Mouse (Mus musculus) brain, adult 10 weeks (tissue): ENCODE data around the gene Gm10840. TPM values are rescaled to one million over a fixed set of nuclear protein-coding genes. Genes with fewer than 3 reads are reported as not detected.

ENCODE experiments used
- polyA plus RNA-seq: library from polyadenylated mRNA; stranded (reverse); fragments of 350-450 nt; fragmentation: Illumina TruSeq; extraction: RNeasy Lipid Tissue Mini Kit (QIAGEN cat#74804); gene quantifications from one replicate; pipeline ENCODE4 v1.2.3, GENCODE M21; 2015; ENCODE audit warnings: low read depth, low replicate concordance

Gene Gm10840
- polyA plus RNA-seq: not detected

DNA sequence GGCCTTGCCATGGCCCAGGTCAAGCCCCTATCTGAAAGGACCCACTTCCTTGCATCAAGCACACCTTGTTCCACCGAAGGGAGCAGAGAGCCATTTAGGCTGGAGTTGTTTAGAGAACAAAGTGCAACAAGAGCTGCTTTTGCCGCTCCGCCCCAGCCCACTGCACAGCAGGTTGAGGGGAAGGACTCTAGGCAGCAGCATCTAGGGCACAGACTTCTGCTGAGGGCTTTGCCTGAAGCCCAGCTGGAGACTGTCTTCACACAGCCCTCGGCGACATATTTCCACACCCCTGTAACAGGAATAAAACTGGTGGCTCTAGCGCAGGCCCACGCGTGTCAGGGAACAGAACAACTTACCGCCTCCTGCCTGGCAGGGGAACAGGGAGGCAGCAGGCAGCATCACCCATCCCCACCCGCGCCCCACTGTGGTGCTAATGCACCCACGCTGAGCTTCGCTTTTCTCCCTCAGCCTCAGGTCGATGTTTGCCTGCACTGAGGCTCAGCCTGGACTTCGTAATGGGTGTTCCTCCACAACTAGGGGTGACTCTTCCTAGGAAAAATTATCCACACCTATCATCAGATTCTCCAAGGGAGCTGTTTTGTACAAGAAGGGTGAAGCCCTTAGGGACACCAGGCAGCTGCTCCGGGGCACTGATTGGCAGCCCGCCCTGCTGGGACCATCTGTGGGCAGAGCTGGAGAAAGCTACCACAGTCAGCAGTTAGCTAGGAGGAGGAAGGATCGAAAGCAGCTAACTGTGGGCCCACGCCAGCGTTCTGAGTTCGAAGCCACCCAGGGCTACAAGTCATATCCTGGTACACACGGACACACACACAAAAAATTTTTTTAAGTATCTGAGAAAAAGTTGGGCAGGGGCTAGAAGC is at the start of gene Gm10840, which contains the start of gene Limd2:
TSS of gene Gm10840 (plus strand) at position 10 of the 881 bp plus-strand sequence.
TSS of gene Limd2 (minus strand) at position 20 of the 881 bp plus-strand sequence.

DNA sequence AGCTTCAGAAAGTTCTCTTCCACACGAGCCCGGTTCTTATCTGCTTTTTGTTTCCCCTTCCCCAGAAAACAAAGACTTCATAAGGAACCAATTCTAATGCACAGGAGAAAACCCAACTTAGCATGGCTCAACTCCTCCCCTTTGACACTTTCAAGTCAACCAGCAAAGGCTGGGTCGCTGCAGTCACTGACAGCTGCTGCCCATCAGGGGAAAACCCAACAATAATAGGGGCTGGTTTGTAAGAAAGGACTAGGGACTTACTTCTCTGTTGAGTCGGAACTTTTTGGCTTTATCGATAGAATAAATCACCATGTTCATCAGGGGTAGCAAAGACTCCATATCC is 41.4 kb downstream of the Gm10840 start, which contains the start of gene Strada:
TSS of gene Strada (minus strand) at position 46 of the 343 bp plus-strand sequence.

Other genes starting within 250 kb of the Gm10840 start
- 60.4 TPM for gene Cyb561, start 207.5 kb upstream of the Gm10840 start, polyA plus RNA-seq
- 11.6 TPM for gene Ace, start 192.9 kb upstream of the Gm10840 start, polyA plus RNA-seq
- not detected for gene Ace3, start 166.2 kb upstream of the Gm10840 start, polyA plus RNA-seq
- gene Kcnh6, start 152.7 kb upstream of the Gm10840 start, polyA plus RNA-seq: 1.1 TPM
- 80.7 TPM for gene Dcaf7, start 124.0 kb upstream of the Gm10840 start, polyA plus RNA-seq
- 20.1 TPM for gene Taco1, start 94.8 kb upstream of the Gm10840 start, polyA plus RNA-seq
- 21.4 TPM for gene Map3k3, start 76.2 kb upstream of the Gm10840 start, polyA plus RNA-seq
- 78.9 TPM for gene Limd2, start within 50 bp of the Gm10840 start, polyA plus RNA-seq
- gene Strada, start 41.3 kb downstream of the Gm10840 start, polyA plus RNA-seq: 23.9 TPM
- 100 TPM for gene Ccdc47, start 55.5 kb downstream of the Gm10840 start, polyA plus RNA-seq
- gene Ddx42, start 56.1 kb downstream of the Gm10840 start, polyA plus RNA-seq: 46.6 TPM
- gene Ftsj3, start 95.2 kb downstream of the Gm10840 start, polyA plus RNA-seq: 22.7 TPM
- 331 TPM for gene Psmc5, start 95.3 kb downstream of the Gm10840 start, polyA plus RNA-seq
- gene Smarcd2, start 112.1 kb downstream of the Gm10840 start, polyA plus RNA-seq: 13.9 TPM
- not detected for gene Tcam1, start 115.8 kb downstream of the Gm10840 start, polyA plus RNA-seq
- not detected for gene Gh, start 141.0 kb downstream of the Gm10840 start, polyA plus RNA-seq
- gene Cd79b, start 153.9 kb downstream of the Gm10840 start, polyA plus RNA-seq: 0.54 TPM
- gene Scn4a, start 192.4 kb downstream of the Gm10840 start, polyA plus RNA-seq: not detected
- gene Prr29, start 204.6 kb downstream of the Gm10840 start, polyA plus RNA-seq: 0.76 TPM
- 5.8 TPM for gene Icam2, start 227.2 kb downstream of the Gm10840 start, polyA plus RNA-seq